Mouse (Mus musculus) G1E (cell line): ENCODE results near the gene Cog1.

Source experiments
- CTCF ChIP-seq: IDR thresholded peaks from 2 replicates; pipeline ENCODE4 v1.5.1; 2012; ENCODE audit warnings: low read depth, low read length, inconsistent platforms, mixed read lengths
- GATA1 ChIP-seq: IDR thresholded peaks from 2 replicates; pipeline ENCODE4 v1.6.1; 2012; ENCODE audit warnings: borderline replicate concordance, low read length, inconsistent platforms, mixed read lengths

- TF ChIP-seq CTCF = no peak
- no peak for TF ChIP-seq GATA1
Observed at GRCm38 (mm10) chr11:113614476-113614875, 34.5 kb upstream of the Cog1 start.
